Mouse (Mus musculus) MEL (cell line): Measurements from ENCODE around the gene Fstl5.

ENCODE experiments used
- CTCF ChIP-seq, 3 experiments: IDR thresholded peaks in 2 of 3; conservative IDR thresholded peaks in 1 of 3; 2 replicates each; pipeline ENCODE4 v1.5.1; 2011 to 2012; ENCODE audit warnings: low read length in 3 of 3, low read depth in 2 of 3, mild to moderate bottlenecking in 2 of 3, improper control_type of control experiment in 1 of 3, inconsistent platforms in 1 of 3, mixed read lengths in 1 of 3, moderate library complexity in 1 of 3; ENCODE audit not compliant: control insufficient read depth in 1 of 3, insufficient read depth in 1 of 3, poor library complexity in 1 of 3, severe bottlenecking in 1 of 3
- EP300 ChIP-seq, 2 experiments: IDR thresholded peaks; 2 replicates each; pipeline ENCODE4 v1.6.1; 2011; ENCODE audit warnings: improper control_type of control experiment in 2 of 2, low read length in 2 of 2, low read depth in 1 of 2, mild to moderate bottlenecking in 1 of 2
- KAT2A ChIP-seq: conservative IDR thresholded peaks from 2 replicates; pipeline ENCODE4 v1.6.1; 2012; ENCODE audit warnings: low read depth, low read length, improper control_type of control experiment, inconsistent platforms
- MAX ChIP-seq: IDR thresholded peaks from 2 replicates; pipeline ENCODE4 v1.6.1; 2011; ENCODE audit warnings: low read length, improper control_type of control experiment
- POLR2A ChIP-seq, 2 experiments: IDR thresholded peaks; 2 replicates each; pipeline ENCODE4 v1.6.1; 2011 to 2012; ENCODE audit warnings: low read length in 2 of 2, mild to moderate bottlenecking in 2 of 2, control low read depth in 1 of 2, improper control_type of control experiment in 1 of 2, low read depth in 1 of 2, moderate library complexity in 1 of 2; ENCODE audit not compliant: control insufficient read depth in 1 of 2, insufficient read depth in 1 of 2, poor library complexity in 1 of 2
- POLR2AphosphoS2 ChIP-seq: IDR thresholded peaks from 2 replicates; pipeline ENCODE4 v1.6.1; 2011; ENCODE audit warnings: low read length, improper control_type of control experiment
- TAL1 ChIP-seq: IDR thresholded peaks from 2 replicates; pipeline ENCODE4 v1.6.1; 2012; ENCODE audit warnings: mild to moderate bottlenecking, inconsistent platforms, low read length, moderate library complexity, mixed read lengths

DNA sequence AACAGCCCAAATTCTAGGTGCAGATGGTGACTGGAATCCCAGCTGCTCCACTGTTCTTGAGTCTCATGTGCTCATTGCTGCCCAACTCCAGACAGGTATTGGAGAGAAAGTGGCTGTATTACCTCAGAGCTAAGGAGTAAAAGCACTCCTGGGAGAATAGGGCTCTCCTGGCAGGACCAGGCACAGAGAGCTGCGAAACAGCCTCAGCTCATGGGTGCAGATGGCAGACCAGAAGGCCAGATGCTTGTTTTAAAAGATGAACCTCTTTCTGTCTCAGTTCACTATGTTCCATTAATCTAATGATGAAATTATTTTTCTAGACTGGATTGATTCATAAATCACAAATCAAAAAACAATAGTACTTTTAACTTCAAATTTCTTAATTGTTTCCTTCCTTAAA, 12.1 kb upstream of the Fstl5 start:
- TF ChIP-seq POLR2AphosphoS2 (no peak), EP300 (IDR thresholded peaks at IDR 0.05; ENCODE audit: low read depth in 1 of 2, low read length in 2 of 2) (no peak), POLR2A (IDR thresholded peaks at IDR 0.05; ENCODE audit: control insufficient read depth in 1 of 2, insufficient read depth in 1 of 2, low read depth in 1 of 2, low read length in 2 of 2, poor library complexity in 1 of 2) (no peak), TAL1 (no peak), KAT2A (no peak), MAX (no peak), CTCF (IDR thresholded peaks at IDR 0.05 in 2 of 3, conservative IDR thresholded peaks at IDR 0.05 in 1 of 3; ENCODE audit: control insufficient read depth in 1 of 3, insufficient read depth in 1 of 3, low read depth in 2 of 3, low read length in 3 of 3, poor library complexity in 1 of 3, severe bottlenecking in 1 of 3) (no peak)
